Mouse (Mus musculus) urinary bladder, postnatal 0 days (tissue): ENCODE results near the gene Arl4a. TPM values are rescaled to one million over a fixed set of nuclear protein-coding genes. Genes with fewer than 3 reads are reported as not detected.

Source experiments
- polyA plus RNA-seq: library from polyadenylated mRNA; unstranded; fragments of >200 nt; fragmentation: Nextera tagmentation; extraction: Ambion mirVana; gene quantifications from 2 replicates; pipeline ENCODE4 v1.2.1, GENCODE M21; 2015

Gene Arl4a
- 71.0 and 79.5 TPM in 2 replicates for polyA plus RNA-seq

GRCm38 (mm10) chr12:40037876-40038463 lies at the start of gene Arl4a:
Gene Arl4a, minus strand, starts transcription at chr12:40038025.

Other genes with a start within 250 kb of the Arl4a start
- gene Scin, start 96.2 kb upstream of the Arl4a start, polyA plus RNA-seq = 0.17 TPM in 2 replicates
- gene Lsmem1, start 161.5 kb upstream of the Arl4a start, polyA plus RNA-seq = not detected in 2 replicates
- gene Ifrd1, start 210.5 kb upstream of the Arl4a start, polyA plus RNA-seq = 100 and 148 TPM in 2 replicates